Mouse (Mus musculus): ENCODE data around the gene Svs5. TPM values are rescaled to one million over a fixed set of nuclear protein-coding genes. Genes with fewer than 3 reads are reported as not detected.

Gene Svs5
- total RNA-seq, 2 experiments from 2014 or later, result not detected

- intact Hi-C loops (cut with DNase I), result no loop called here
- peak; percentile 9 for DNase-seq (ENCODE audit: low spot score in 2 of 2)
Measured at GRCm38 (mm10) chr2:164373187-164373586, 40.6 kb downstream of the Svs5 start.

- intact Hi-C loops (cut with DNase I), result no loop called here
- DNase-seq (ENCODE audit: low spot score in 2 of 2), result no peak
Measured at GRCm38 (mm10) chr2:164377478-164378426, 45.2 kb downstream of the Svs5 start.

DNA sequence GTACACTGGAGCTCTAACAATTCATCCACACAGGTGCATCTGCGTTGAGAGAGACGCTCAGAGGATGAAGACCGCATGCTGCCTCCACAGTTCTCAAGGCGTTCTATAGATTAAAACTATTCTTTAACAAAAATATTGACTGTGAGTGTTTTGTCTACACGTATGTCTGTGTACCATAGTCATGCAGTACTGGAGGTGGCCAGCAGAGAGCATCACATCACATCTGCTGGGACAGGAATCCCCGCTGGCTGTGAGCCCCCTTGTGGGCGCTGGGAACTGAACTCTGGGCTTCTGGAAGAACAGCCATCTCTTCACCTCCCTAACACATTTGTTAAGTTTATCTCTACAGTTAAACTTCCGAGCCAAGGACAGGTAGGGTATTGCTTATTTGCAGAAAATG lies 49.2 kb downstream of the Svs5 start:
- no peak for DNase-seq (ENCODE audit: low spot score in 2 of 2)
- intact Hi-C loops (cut with DNase I), result no loop called here

DNA sequence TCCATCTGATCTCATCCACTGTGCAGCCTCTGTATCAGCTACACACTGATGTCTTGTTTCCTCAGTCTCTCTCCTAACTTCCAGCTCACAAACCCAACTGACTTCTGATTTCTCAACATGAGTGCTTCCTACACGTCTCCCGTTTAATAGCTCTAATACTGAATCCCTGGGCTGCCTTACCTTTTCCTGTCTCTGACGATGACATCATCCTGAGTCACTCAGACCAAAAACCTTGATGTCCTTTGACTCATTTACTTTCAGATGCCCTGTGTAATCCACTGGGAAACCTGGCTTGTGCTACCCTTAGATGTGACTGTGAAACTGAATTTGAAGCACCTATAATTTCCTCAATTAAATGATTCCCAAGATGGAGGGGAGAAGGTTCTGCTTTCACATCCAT lies 50.4 kb downstream of the Svs5 start:
- no peak for DNase-seq (ENCODE audit: low spot score in 2 of 2)
- intact Hi-C loops (cut with DNase I), result no loop called here

Small RNA genes within 50 kb of the gene (microRNA-seq; reads per million reads assigned to microRNA genes)
- 0 reads per million in 2 experiments for gene Mir7678

Other genes starting within 250 kb of the Svs5 start
- gene Kcns1, start 161.6 kb upstream of the Svs5 start, total RNA-seq (2021), result 10 to 100 TPM; 14.2 to 17.2 TPM
- gene Wfdc5, start 150.0 kb upstream of the Svs5 start, total RNA-seq (2021), result not detected
- not detected for gene Wfdc12, start 142.1 kb upstream of the Svs5 start, total RNA-seq (2021)
- not detected for gene Wfdc15a, start 132.6 kb upstream of the Svs5 start, total RNA-seq (2021)
- gene Wfdc15b, start 111.1 kb upstream of the Svs5 start, total RNA-seq (2021), result not detected
- gene Svs2, start 94.3 kb upstream of the Svs5 start, total RNA-seq (2021), result not detected
- not detected for gene Svs3b, start 76.1 kb upstream of the Svs5 start, total RNA-seq (2021)
- not detected for gene Svs4, start 54.3 kb upstream of the Svs5 start, total RNA-seq (2021)
- not detected for gene Svs3a, start 43.5 kb upstream of the Svs5 start, total RNA-seq (2021)
- not detected for gene Svs6, start 16.0 kb upstream of the Svs5 start, total RNA-seq (2021)
- gene Slpi, start 56.4 kb downstream of the Svs5 start, total RNA-seq (2021), result not detected
- under 1 TPM; 0.41 to 0.43 TPM for gene Rbpjl, start 70.4 kb downstream of the Svs5 start, total RNA-seq (2021)
- 10 to 100 TPM; 11.5 to 13.8 TPM for gene Matn4, start 72.4 kb downstream of the Svs5 start, total RNA-seq (2021)
- gene Sdc4, start 111.1 kb downstream of the Svs5 start, total RNA-seq (2021), result 10 to 100 TPM; 86.7 to 90.7 TPM
- 10 to 100 TPM; 38.0 to 39.7 TPM for gene Sys1, start 124.2 kb downstream of the Svs5 start, total RNA-seq (2021)
- gene Gm20458, start 128.2 kb downstream of the Svs5 start, total RNA-seq (2021), result 10 to 100 TPM; 11.4 to 13.1 TPM
- not detected for gene Trp53tg5, start 141.0 kb downstream of the Svs5 start, total RNA-seq (2021)
- 100 to 1,000 TPM; 114 to 127 TPM for gene Dbndd2, start 153.4 kb downstream of the Svs5 start, total RNA-seq (2021)
- 10 to 100 TPM; 92.5 to 94.5 TPM for gene Pigt, start 164.8 kb downstream of the Svs5 start, total RNA-seq (2021)
- 1 to 10 TPM in 1 of 2 experiments, under 1 TPM in 1; 0.71 to 1.3 TPM for gene Wfdc2, start 229.7 kb downstream of the Svs5 start, total RNA-seq (2021)
- gene Spint3, start 240.7 kb downstream of the Svs5 start, total RNA-seq (2021), result not detected